Mouse (Mus musculus): Measurements from ENCODE around the gene Rmnd5b. TPM values are rescaled to one million over a fixed set of nuclear protein-coding genes. Genes with fewer than 3 reads are reported as not detected.

Rmnd5b gene
- polyA plus RNA-seq, 1 experiment from 2014 or later = 40.0 TPM

GRCm38 (mm10) chr11:51606447-51607095 is 29.1 kb downstream of the Rmnd5b start, which contains the start of gene Hnrnpab:
Hnrnpab (minus strand) TSS chr11:51606847.
- Histone ChIP-seq H3K9me3 (replicated peaks; ENCODE audit: control insufficient read depth, low read length) (no peaks in the 10 kb centered on the region), H3K4me3 (replicated peaks; ENCODE audit: low read length) (peak within 1 kb of the TSS; percentile 93), H3K36me3 (ENCODE audit: control insufficient read depth, insufficient read depth, low read length) (peaks cover 31% of the 10 kb centered on the region), H3K27me3 (ENCODE audit: control insufficient read depth, insufficient read depth, low read length) (no peaks in the 10 kb centered on the region), H3K4me2 (ENCODE audit: low read depth, low read length) (peak within 1 kb of the TSS; percentile 83), H3K27ac (ENCODE audit: low read length) (peak within 1 kb of the TSS; percentile 95), H3K4me1 (ENCODE audit: control insufficient read depth, insufficient read depth, low read length) (peaks cover 30% of the 10 kb centered on the region), H3K9ac (ENCODE audit: low read length) (peak within 1 kb of the TSS; percentile 99)
- under 1% methylated on average over 91 of the region's 91 CpGs for WGBS
- ATAC-seq (ENCODE audit: insufficient read depth, low FRiP score) = peak; percentile 94

GRCm38 (mm10) chr11:51605602-51606446 is 29.9 kb downstream of the Rmnd5b start:
- peaks cover 30% of the 10 kb centered on the region for H3K4me1 ChIP-seq (ENCODE audit: control insufficient read depth, insufficient read depth, low read length)
- no peaks in the 10 kb centered on the region for H3K27me3 ChIP-seq (ENCODE audit: control insufficient read depth, insufficient read depth, low read length)
- H3K36me3 ChIP-seq (ENCODE audit: control insufficient read depth, insufficient read depth, low read length) = peaks cover 38% of the 10 kb centered on the region
- WGBS = under 1% methylated on average over 76 of the region's 81 CpGs
- ATAC-seq (ENCODE audit: insufficient read depth, low FRiP score) = peak; percentile 81
- peak overlapping the region; percentile 93 for H3K4me3 ChIP-seq (replicated peaks; ENCODE audit: low read length)
- H3K9me3 ChIP-seq (replicated peaks; ENCODE audit: control insufficient read depth, low read length) = no peaks in the 10 kb centered on the region
- H3K27ac ChIP-seq (ENCODE audit: low read length) = peak overlapping the region; percentile 95
- peak overlapping the region; percentile 99 for H3K9ac ChIP-seq (ENCODE audit: low read length)
- H3K4me2 ChIP-seq (ENCODE audit: low read depth, low read length) = peak overlapping the region; percentile 83

- 83% methylated on average over 3 of the region's 3 CpGs for WGBS
- no peaks in the 10 kb centered on the region for H3K27me3 ChIP-seq (ENCODE audit: control insufficient read depth, insufficient read depth, low read length)
- no peak overlapping the region for H3K27ac ChIP-seq (ENCODE audit: low read length)
- H3K9ac ChIP-seq (ENCODE audit: low read length) = 0 out of 2 replicates have a peak overlapping the region, but pooled peaks have one; percentile 20
- H3K4me2 ChIP-seq (ENCODE audit: low read depth, low read length) = no peak overlapping the region
- no peak overlapping the region for H3K4me3 ChIP-seq (replicated peaks; ENCODE audit: low read length)
- H3K4me1 ChIP-seq (ENCODE audit: control insufficient read depth, insufficient read depth, low read length) = peaks cover 21% of the 10 kb centered on the region
- peaks cover 50% of the 10 kb centered on the region for H3K36me3 ChIP-seq (ENCODE audit: control insufficient read depth, insufficient read depth, low read length)
- H3K9me3 ChIP-seq (replicated peaks; ENCODE audit: control insufficient read depth, low read length) = no peaks in the 10 kb centered on the region
- ATAC-seq (ENCODE audit: insufficient read depth, low FRiP score) = no peak
Observed at GRCm38 (mm10) chr11:51602253-51602652, 33.4 kb downstream of the Rmnd5b start.

- 70% methylated on average over 2 of the region's 2 CpGs for whole genome bisulfite sequencing
- Histone ChIP-seq H3K27me3 (ENCODE audit: control insufficient read depth, insufficient read depth, low read length) (no peaks in the 10 kb centered on the region), H3K4me1 (ENCODE audit: control insufficient read depth, insufficient read depth, low read length) (no peaks in the 10 kb centered on the region), H3K4me2 (ENCODE audit: low read depth, low read length) (no peak overlapping the region), H3K4me3 (replicated peaks; ENCODE audit: low read length) (no peak overlapping the region), H3K36me3 (ENCODE audit: control insufficient read depth, insufficient read depth, low read length) (peaks cover 48% of the 10 kb centered on the region), H3K9me3 (replicated peaks; ENCODE audit: control insufficient read depth, low read length) (no peaks in the 10 kb centered on the region), H3K27ac (ENCODE audit: low read length) (no peak overlapping the region), H3K9ac (ENCODE audit: low read length) (no peak overlapping the region)
- no peak for ATAC-seq (ENCODE audit: insufficient read depth, low FRiP score)
Observed at GRCm38 (mm10) chr11:51597553-51597952, 38.1 kb downstream of the Rmnd5b start.

- Histone ChIP-seq H3K27me3 (ENCODE audit: control insufficient read depth, insufficient read depth, low read length) (no peaks in the 10 kb centered on the region), H3K9me3 (replicated peaks; ENCODE audit: control insufficient read depth, low read length) (no peaks in the 10 kb centered on the region), H3K36me3 (ENCODE audit: control insufficient read depth, insufficient read depth, low read length) (peaks cover 34% of the 10 kb centered on the region), H3K27ac (ENCODE audit: low read length) (no peak overlapping the region), H3K4me1 (ENCODE audit: control insufficient read depth, insufficient read depth, low read length) (no peaks in the 10 kb centered on the region; the same call in 1 of the 2 replicates), H3K4me3 (replicated peaks; ENCODE audit: low read length) (no peak overlapping the region), H3K4me2 (ENCODE audit: low read depth, low read length) (no peak overlapping the region), H3K9ac (ENCODE audit: low read length) (no peak overlapping the region)
- 90% methylated on average over 1 of the region's 1 CpGs for WGBS
- no peak for ATAC-seq (ENCODE audit: insufficient read depth, low FRiP score)
Observed at GRCm38 (mm10) chr11:51595459-51596083, 40.1 kb downstream of the Rmnd5b start.

GRCm38 (mm10) chr11:51594715-51595350 is 40.9 kb downstream of the Rmnd5b start:
- no peak for ATAC-seq (ENCODE audit: insufficient read depth, low FRiP score)
- Histone ChIP-seq H3K36me3 (ENCODE audit: control insufficient read depth, insufficient read depth, low read length) (peaks cover 31% of the 10 kb centered on the region), H3K27me3 (ENCODE audit: control insufficient read depth, insufficient read depth, low read length) (no peaks in the 10 kb centered on the region), H3K27ac (ENCODE audit: low read length) (no peak overlapping the region), H3K9me3 (replicated peaks; ENCODE audit: control insufficient read depth, low read length) (no peaks in the 10 kb centered on the region), H3K4me1 (ENCODE audit: control insufficient read depth, insufficient read depth, low read length) (no peaks in the 10 kb centered on the region; the same call in 1 of the 2 replicates), H3K4me2 (ENCODE audit: low read depth, low read length) (no peak overlapping the region), H3K9ac (ENCODE audit: low read length) (no peak overlapping the region), H3K4me3 (replicated peaks; ENCODE audit: low read length) (no peak overlapping the region)
- whole genome bisulfite sequencing = 68% methylated on average over 3 of the region's 3 CpGs

GRCm38 (mm10) chr11:51593849-51594248 is 41.8 kb downstream of the Rmnd5b start:
- peaks cover 34% of the 10 kb centered on the region for H3K36me3 ChIP-seq (ENCODE audit: control insufficient read depth, insufficient read depth, low read length)
- no peak overlapping the region for H3K4me2 ChIP-seq (ENCODE audit: low read depth, low read length)
- no peak overlapping the region for H3K9ac ChIP-seq (ENCODE audit: low read length)
- no peaks in the 10 kb centered on the region for H3K9me3 ChIP-seq (replicated peaks; ENCODE audit: control insufficient read depth, low read length)
- no peaks in the 10 kb centered on the region for H3K27me3 ChIP-seq (ENCODE audit: control insufficient read depth, insufficient read depth, low read length)
- no peak for ATAC-seq (ENCODE audit: insufficient read depth, low FRiP score)
- H3K4me1 ChIP-seq (ENCODE audit: control insufficient read depth, insufficient read depth, low read length) = no peaks in the 10 kb centered on the region; the same call in 1 of the 2 replicates
- 86% methylated on average over 6 of the region's 6 CpGs for WGBS
- no peak overlapping the region for H3K4me3 ChIP-seq (replicated peaks; ENCODE audit: low read length)
- H3K27ac ChIP-seq (ENCODE audit: low read length) = no peak overlapping the region

- H3K27ac ChIP-seq (ENCODE audit: low read length) = no peak overlapping the region
- no peak overlapping the region for H3K4me2 ChIP-seq (ENCODE audit: low read depth, low read length)
- H3K36me3 ChIP-seq (ENCODE audit: control insufficient read depth, insufficient read depth, low read length) = peaks cover 33% of the 10 kb centered on the region
- H3K4me3 ChIP-seq (replicated peaks; ENCODE audit: low read length) = no peak overlapping the region
- no peak for ATAC-seq (ENCODE audit: insufficient read depth, low FRiP score)
- H3K9me3 ChIP-seq (replicated peaks; ENCODE audit: control insufficient read depth, low read length) = no peaks in the 10 kb centered on the region
- no peaks in the 10 kb centered on the region for H3K27me3 ChIP-seq (ENCODE audit: control insufficient read depth, insufficient read depth, low read length)
- H3K9ac ChIP-seq (ENCODE audit: low read length) = no peak overlapping the region
- no peaks in the 10 kb centered on the region; the same call in 1 of the 2 replicates for H3K4me1 ChIP-seq (ENCODE audit: control insufficient read depth, insufficient read depth, low read length)
- WGBS = 94% methylated on average over 4 of the region's 4 CpGs
Observed at GRCm38 (mm10) chr11:51593368-51593767, 42.3 kb downstream of the Rmnd5b start.
